Mouse (Mus musculus): ENCODE data around the gene Tubgcp2. TPM values are rescaled to one million over a fixed set of nuclear protein-coding genes. Genes with fewer than 3 reads are reported as not detected.

The Tubgcp2 gene
- total RNA-seq, 2 experiments from 2014 or later: 40.9 to 44.2 TPM

DNA sequence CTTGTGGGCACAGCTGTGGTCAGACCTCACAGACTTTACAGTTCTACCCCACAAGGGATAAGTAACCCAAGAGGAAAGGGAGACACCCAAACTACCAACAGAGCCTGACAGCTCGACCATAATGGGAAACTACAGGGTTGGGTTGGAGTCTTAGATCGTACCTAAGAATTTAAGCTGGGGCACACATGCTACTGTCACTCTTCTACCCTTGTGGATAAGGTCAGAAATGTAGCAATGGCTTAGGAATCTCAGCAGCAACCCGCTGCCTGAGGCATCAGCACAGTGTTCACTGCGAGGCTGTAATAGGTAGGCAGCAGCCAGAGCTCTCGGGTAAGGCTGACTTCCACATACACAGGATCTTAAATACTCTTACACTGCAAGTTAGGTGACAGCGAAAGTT is 42.9 kb downstream of the Tubgcp2 start:
- intact Hi-C loops (cut with DNase I): loop anchor here (5.0 to 10.0 kb wide), 2 partner anchors 91 to 349 kb away; no protein-coding TSS in a partner anchor
- DNase-seq (ENCODE audit: extremely low spot score in 1 of 2, low spot score in 2 of 2): no peak

DNA sequence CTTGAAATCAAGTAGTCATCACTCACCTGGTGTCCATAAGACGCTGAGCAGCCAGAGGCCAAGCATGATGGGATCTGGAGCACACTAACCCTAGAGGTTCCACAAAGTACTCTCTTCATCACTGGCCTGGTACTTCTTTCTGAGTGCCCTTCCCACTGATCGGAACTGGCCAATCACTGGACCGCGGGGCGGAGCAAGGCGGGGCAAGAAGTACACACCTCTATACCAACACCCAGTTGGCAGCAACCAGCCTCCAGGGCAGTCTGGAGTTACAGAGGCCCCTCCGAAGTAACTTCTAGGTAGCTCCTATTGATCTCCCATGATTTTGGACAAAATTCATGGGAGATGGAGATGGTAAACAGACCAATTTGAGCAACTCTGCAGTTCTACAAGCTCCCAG is 44.1 kb downstream of the Tubgcp2 start, which contains the start of gene Adam8:
Gene Adam8, minus strand, starts transcription at position 157 of the 400 bp plus-strand sequence.
- no peak for DNase-seq (ENCODE audit: extremely low spot score in 1 of 2, low spot score in 2 of 2)
- intact Hi-C loops (cut with DNase I): loop anchor here (5.0 to 10.0 kb wide), 2 partner anchors 90 to 348 kb away; no protein-coding TSS in a partner anchor

DNA sequence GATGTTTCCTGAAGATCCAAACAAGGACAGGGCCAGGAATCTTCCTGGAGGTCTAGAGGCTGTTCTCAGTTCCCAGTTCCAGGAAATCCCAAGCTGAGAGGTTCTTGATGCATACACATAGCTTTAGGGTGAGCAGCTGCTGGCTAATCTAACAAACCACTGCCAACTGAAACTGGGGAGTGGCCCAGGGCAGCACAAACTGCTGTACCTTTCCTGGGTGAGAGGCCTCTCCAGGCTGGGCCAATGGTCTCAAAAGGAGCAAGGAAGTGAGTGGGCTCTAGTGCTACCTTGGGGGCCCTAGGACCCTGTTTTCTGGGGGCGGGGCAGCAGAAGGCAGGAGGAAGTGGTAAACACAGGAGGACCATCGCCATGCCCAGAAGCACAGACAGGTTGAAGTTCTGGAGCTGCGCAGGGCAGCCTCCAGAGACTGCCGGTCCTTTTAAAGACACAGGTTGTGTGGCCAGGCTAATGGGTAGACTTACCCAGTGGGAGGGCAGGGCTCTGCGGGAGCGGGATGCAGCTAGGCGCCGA is 45.5 kb downstream of the Tubgcp2 start:
- no peak for DNase-seq (ENCODE audit: extremely low spot score in 1 of 2, low spot score in 2 of 2)
- intact Hi-C loops (cut with DNase I): loop anchor here (5.0 to 10.0 kb wide), 2 partner anchors 89 to 346 kb away; no protein-coding TSS in a partner anchor

DNA sequence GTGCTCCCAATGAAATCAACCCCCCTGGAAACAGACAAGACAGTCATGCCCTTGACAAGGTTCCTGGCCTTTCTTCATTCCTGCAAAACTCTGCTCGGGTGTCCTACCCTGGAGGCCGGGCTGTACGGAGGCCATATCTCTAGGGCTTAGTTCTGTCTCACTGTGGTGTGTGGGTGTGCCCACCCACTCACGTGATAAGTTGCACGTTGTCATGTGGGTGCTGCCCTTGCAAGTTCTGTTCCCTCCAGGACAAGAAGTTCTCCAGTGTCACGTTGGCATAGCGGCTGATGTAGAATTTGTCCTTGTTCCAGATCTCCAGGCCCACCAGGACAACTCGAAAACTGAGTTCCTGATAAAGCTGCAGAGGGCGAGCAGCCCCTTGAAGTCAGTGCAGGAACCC is 48.2 kb downstream of the Tubgcp2 start:
- DNase-seq (ENCODE audit: extremely low spot score in 1 of 2, low spot score in 2 of 2): no peak
- intact Hi-C loops (cut with DNase I): no loop called here

DNA sequence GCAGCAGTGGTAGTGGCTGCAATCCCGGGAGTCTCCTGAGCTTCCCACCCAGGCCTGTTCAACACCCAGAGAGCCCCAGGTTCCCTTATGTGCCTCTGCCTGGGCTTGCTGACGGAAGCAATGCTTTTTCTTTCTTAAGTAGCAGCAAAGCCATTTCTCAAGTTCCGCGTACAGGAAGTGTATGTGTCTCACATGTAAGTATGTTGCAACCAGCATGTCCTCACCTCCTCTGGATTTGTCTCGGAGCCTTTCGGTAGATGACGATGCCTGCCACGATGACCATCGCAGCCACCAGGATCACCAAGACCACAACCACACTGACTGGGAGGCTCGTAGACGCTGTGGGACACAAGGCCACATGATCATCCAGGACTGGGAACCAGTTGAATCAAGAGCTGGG is 52.0 kb downstream of the Tubgcp2 start:
- intact Hi-C loops (cut with DNase I): no loop called here
- no peak for DNase-seq (ENCODE audit: extremely low spot score in 1 of 2, low spot score in 2 of 2)

DNA sequence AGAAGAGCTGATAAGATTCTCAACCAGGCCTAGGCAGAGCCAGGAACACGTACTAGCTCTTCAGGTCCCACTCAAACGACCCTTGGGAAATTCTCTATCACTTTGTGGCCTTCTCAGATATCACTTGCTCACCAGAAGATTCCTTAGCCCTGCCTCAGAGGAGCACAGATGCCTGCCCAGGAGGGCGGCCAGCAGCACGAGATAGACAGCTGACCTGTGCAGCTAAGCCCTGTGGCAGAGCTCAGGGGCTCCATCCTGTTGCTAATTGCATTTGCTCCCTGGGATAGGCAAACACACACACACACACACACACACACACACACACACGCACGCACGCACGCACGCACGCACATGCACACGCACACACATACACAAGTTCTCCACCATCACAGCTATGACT is 54.4 kb downstream of the Tubgcp2 start:
- intact Hi-C loops (cut with DNase I): no loop called here

DNA sequence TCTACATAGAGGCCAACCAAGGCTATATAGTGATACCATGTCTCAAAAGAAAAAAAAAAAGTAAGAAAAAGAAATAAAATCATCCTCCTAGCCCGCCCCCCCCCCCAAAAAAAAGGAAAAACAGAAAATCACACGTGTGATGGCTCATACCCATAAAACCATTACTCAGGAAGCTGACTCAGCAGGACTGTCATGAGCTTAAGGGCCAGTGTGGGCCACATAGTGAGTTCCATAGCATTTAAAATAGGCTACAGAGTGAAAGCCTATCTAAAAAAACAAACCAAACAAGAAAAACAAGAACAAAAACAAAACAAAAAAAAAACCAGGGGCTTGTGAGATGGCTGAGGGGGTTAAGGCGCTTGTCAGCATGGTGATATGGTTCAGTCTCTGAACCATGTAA is 55.7 kb downstream of the Tubgcp2 start:
- no peak for DNase-seq (ENCODE audit: extremely low spot score in 1 of 2, low spot score in 2 of 2)
- intact Hi-C loops (cut with DNase I): no loop called here

More for the DNA sequence above, 54.4 kb downstream of the Tubgcp2 start:
- DNase-seq (ENCODE audit: extremely low spot score in 1 of 2, low spot score in 2 of 2): no peak

DNA sequence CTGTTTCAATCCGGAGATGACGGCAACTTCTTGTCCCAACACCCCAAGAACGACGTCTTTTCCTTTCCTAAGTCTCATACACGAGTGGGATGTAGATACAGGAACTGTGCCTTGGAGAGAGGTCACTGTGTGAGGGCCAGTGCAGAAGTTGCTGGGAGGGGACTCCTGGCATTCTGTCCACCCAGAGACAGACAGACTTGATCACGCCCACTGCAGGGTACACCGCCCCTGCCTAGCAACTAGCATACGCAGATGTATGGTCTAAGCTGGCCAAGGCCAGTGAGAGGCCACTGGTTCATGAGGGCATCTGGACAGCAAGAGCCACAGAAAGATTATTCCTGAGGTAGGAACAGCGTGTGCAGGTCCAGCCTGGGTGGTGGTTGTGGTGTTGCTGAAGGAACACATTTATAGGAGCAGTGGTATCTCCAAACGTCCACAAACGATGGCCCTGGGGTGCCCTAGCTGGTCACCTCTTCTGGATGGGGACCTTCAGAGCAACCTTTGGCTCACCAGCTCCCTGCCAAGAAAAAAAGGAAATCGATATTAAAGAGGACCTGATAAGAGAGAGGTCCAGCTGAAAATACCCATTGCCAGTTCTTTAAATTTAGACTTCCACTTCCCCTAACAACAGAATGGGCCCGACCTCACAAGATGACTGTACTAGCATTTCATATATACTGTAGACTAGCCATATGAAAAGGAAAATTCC is 57.3 kb downstream of the Tubgcp2 start:
- intact Hi-C loops (cut with DNase I): no loop called here
- no peak for DNase-seq (ENCODE audit: extremely low spot score in 1 of 2, low spot score in 2 of 2)

DNA sequence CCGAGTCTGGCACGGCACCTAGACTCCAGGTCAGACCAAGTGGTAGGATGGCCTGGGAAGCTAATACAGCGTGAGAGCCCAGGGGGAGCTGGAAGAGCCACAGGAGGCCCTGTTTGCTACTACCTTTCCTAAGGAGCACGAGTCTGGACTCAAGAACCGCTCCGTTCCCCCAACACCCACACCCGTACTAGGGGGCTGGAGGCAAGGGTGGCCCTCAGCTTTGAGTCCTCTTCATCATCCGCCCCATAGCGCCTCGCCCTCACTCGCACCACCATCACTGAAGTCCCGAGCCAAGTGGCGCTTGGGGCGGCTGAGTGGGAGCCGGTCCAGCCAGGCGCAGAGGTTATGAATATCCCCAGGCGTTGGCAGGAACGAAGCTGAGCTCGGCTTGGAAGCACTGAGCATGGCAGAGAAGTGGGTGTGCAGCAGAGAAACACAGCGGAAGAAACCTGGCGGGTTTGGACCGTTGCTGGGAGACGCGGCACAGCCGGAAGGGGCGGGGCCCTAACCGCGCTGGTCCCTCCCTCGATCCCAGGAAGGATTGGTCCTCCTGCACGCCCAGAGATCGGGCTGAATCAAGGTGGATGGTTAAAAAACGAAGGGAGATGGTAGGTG is 58.1 kb downstream of the Tubgcp2 start, which contains the start of gene 6430531B16Rik:
Gene 6430531B16Rik, minus strand, starts transcription at position 478 of the 615 bp plus-strand sequence.
- intact Hi-C loops (cut with DNase I): no loop called here
- peak; percentile 87 to 91 for DNase-seq (ENCODE audit: extremely low spot score in 1 of 2, low spot score in 2 of 2)

DNA sequence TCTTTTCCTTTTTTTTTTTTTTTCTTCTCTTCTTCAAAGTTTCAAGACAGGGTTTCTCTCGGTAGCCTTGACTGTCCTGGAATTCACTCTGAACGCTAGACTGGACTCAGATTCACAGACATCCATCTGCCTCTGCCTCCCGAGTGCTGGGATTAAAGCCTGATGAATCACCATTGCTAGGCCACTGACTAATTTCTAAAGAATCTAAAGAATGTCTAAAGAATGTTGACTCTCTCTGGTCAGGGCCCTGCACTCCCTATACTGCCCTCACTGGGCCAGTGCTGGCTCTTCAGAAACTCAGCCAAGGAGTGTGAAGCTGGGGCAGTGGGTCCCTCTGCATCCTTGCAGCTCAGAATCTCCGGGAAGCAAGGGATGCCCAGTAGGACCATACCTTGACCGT is 61.0 kb downstream of the Tubgcp2 start:
- no peak for DNase-seq (ENCODE audit: extremely low spot score in 1 of 2, low spot score in 2 of 2)
- intact Hi-C loops (cut with DNase I): no loop called here

DNA sequence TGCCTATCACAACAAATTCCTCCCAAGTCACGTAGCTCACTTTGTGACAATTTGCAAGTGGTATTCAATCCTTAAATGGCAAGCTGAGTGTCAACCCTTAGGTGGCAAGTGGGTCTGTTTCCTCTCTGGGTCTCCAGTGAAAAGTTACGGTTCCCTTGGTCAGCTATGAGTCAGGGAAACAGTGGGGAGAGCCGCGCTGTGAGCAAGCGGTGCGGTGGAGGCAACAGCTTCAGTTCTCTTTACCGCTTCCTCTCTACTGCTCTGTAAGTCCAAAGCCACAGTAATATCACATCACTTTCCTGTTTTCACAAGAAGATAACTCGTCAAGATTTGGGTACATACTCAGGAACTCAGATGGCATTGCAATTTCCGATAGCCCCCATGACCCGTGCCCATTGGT is 62.2 kb downstream of the Tubgcp2 start:
- intact Hi-C loops (cut with DNase I): no loop called here
- no peak for DNase-seq (ENCODE audit: extremely low spot score in 1 of 2, low spot score in 2 of 2)

DNA sequence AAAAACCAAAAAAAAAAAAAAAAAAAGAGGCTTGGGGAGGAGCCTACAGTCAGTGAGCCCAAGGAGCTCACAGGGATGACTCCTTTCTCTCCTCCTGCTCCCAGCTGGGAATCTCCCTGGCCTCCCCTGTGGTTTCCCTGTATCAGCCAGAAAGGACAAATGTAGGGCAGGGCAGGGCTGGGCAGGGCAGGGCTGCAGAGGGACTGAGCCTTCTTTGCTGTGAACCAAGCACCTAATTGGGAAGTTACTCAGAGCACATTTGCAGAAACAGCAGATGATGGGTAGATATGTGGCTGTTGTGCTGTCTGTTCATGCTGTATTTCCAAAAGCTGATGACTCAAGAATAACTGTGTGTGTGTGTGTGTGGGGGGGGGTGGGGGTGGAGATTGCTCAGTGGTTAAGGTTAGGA is 63.5 kb downstream of the Tubgcp2 start:
- intact Hi-C loops (cut with DNase I): no loop called here
- DNase-seq (ENCODE audit: extremely low spot score in 1 of 2, low spot score in 2 of 2): no peak

DNA sequence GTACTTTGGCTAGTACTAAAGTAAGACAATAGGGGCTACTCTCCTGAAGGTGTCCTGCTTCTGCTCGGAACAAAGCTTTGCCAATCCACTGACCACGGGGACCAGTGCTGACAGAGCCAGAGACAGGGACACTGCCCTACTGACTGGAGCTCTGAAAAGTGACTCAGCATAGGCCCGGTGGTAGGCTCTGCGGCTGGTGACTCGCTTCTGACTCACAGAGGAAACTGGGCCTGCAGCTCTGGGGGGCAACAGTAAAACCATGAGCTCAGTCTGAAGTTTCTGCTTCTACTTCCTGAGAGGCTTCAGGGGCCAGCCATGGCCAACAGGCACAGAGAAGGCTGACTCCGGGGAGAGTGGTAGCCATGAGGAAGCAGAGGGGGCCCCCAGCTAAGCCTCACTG is 65.0 kb downstream of the Tubgcp2 start:
- intact Hi-C loops (cut with DNase I): no loop called here
- no peak for DNase-seq (ENCODE audit: extremely low spot score in 1 of 2, low spot score in 2 of 2)

DNA sequence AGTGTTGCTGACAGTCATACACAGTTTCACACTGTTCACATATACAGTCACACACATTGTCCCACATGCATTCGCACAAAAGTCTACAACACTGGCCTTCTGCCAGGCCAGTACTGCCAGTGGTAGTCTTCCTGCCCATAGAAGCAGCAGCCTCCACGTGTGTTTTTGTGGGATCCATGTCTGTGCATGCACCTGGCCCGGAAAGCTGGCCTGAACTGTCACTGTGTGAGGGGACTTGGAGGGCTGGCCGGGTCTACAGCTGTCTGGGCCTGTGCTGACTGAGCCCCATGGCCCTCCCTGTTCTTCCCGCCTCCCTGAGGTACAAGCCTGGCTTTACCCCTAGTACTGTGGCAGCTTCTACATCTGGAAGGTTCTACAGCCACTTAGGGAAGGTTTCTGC is 65.5 kb downstream of the Tubgcp2 start:
- intact Hi-C loops (cut with DNase I): no loop called here
- DNase-seq (ENCODE audit: extremely low spot score in 1 of 2, low spot score in 2 of 2): no peak

DNA sequence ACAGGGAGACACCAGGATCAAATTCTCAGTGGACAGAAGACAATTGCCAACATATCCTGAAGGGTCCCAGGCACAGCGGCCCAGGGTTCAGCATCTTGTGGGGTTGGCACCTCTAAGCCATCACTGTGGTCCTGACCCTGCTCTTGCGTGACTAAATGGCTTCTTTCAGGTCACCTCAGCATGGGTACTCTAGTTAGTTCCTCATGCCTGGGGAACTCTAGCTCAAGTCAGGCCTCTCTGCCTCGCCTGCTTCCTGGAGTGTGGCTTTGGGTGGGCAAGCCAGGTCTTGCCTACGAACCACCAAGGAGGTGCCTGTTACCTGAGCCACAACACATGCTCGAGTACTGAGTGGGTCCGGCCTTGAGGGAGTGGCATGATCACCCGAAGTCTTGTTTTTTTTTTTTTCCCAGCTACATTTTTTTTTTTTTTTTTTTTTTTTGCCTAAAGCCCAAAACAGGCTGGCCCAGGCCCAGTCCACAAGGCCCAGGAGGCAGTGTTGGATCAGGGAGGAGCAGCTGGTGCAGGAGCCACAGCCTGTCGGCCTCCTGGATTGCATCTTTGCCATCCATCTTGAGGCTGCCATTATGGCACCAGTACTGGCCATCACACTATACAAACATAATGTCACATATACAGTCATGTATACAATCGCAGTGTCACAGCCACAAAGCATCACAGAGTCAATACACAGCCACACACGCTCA is 66.1 kb downstream of the Tubgcp2 start:
- intact Hi-C loops (cut with DNase I): no loop called here
- DNase-seq (ENCODE audit: extremely low spot score in 1 of 2, low spot score in 2 of 2): no peak

DNA sequence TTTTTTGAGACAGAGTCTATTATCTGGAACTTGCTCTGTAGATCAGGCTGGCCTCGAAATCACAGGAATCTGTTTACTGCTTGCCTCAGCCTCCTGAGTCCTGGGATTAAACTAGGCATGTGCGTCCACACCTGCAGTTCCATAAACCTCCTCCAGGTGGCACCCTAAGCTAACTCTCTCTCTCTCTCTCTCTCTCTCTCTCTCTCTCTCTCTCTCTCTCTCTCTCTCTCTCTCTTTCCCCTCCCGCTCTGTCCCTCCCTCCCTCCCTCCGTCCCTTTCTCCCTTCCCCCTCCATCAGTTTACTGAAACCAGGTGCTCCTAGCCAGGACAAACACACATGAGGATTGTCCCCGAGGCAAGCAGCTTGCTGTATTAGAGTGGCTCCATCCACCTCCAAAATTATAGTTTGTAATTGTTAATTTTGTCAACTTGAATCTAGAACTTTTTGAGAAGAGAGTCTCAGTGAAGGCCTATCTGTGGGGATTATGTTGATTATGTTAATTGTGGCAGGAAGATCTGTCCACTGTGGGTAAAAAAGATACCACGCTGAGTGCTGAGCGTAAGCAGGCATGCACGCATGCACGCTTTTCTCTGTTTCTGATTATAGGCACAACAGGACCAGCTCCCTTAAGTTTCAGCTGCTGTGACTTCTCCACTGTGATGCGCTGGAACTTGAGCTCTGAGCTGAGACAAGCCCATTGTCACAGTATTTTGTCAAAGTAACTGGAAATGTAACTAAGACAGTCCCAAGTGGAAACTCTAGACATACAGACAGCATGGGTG is 66.9 kb downstream of the Tubgcp2 start:
- DNase-seq (ENCODE audit: extremely low spot score in 1 of 2, low spot score in 2 of 2): peak; percentile 82 to 86
- intact Hi-C loops (cut with DNase I): loop anchor here (2.0 kb wide), 1 partner anchor 93 kb away; no protein-coding TSS in a partner anchor

DNA sequence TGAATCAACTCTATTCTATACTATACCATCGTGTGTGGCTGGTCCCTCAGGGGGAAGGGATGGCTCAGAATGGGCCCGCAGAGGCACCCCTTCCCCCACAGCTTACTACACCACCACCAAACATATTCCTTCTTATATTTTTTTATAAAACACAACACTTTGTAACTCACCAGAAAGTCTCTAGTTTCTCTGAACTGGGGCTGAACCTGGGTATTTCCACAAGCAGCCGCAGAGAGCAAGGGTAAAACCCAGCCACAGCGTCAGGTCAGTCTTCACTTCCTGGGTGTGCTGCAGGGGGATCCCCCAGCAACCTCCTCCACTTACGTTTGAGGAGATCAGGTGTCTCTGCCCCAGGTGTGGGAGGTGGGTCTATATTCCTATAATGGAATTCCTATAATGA is 68.0 kb downstream of the Tubgcp2 start:
- DNase-seq (ENCODE audit: extremely low spot score in 1 of 2, low spot score in 2 of 2): no peak
- intact Hi-C loops (cut with DNase I): loop anchor here (2.0 kb wide), 1 partner anchor 94 kb away; no protein-coding TSS in a partner anchor

DNA sequence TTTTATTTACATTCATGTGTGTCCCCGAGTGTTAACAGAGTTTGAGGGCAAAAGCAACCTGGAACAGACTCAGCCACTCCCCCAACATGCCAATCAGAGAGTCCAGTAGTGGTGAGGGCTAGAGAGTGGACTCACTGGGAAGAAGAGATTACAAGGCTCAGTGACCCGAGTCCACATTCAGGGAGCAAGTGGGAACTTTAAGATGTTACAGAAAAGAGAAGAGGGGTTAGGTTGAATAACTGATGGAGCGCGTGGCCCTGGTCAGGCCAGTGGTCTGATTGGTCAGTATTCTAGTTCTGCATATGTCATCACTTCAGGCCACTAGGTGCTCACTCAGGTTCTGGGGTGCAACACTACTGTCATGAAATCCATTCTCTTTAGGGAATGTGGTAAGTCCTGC is 69.3 kb downstream of the Tubgcp2 start:
- intact Hi-C loops (cut with DNase I): no loop called here
- DNase-seq (ENCODE audit: extremely low spot score in 1 of 2, low spot score in 2 of 2): no peak

DNA sequence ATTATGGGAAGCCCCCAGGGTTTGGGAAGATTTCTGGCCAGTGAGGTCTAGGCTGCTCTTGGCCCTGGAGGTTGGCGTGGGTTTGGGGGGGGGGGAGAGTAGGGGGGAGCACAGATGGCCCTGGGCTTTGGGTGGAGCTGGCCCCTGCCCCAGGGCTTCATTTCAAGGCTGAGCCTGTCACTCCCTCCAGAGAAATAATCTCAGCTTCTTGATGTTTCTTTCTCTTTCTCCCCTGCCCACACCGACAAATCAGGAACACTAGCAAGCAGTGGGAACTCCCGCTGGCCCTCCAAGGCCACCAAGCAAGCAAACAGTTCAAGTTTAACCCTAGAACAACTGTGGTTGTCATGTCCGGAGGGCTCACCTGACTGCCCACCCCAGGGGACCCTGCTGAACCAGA is 72.7 kb downstream of the Tubgcp2 start:
- intact Hi-C loops (cut with DNase I): no loop called here

More for the DNA sequence above, 72.7 kb downstream of the Tubgcp2 start:
- no peak for DNase-seq (ENCODE audit: extremely low spot score in 1 of 2, low spot score in 2 of 2)

Measured in left cerebral cortex, postnatal 10 days (tissue).